9 mouse cellular contexts compared by ENCODE assay signal in the genomic region with DNA sequence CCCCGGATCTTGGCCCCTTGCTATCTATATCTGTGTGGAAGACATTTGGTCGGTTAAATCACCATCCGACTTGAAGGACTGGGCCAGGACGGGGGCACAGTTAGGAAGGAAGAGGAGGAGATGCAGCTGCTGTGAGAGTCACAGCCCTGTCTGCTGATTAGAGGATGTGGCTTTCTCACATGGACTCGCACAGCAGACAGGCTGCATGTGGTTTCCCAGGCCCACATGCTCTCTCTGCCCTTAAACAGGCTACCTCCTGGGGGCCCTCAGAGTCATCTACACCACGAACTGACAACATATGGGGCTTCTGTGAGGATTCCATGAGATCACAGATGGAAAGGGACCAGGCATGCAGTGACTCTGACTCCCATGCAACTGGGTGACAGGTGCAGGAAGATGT.
A peak's percentile ranks its signal among the peaks of the same experiment; 100 is the strongest.
DNase-seq lines count a peak whose midpoint lies in the region; ATAC-seq and TF ChIP-seq lines count a peak whose summit lies in the region.
"Had no signal": no experiment of that assay in that cellular context is flagged by ENCODE, and none has a peak within 500 bp of the region (broad histone marks: within the 10 kb centered on the region; RNA-seq: fewer than 3 reads in every experiment).

No protein-coding gene starts in this region.

- TF ChIP-seq CTCF in liver, postnatal 0 days (IDR thresholded peaks at IDR 0.05; ENCODE audit: low read depth): no peak

- peak; percentile 38 for DNase-seq in layer of hippocampus, adult 11-12 months (ENCODE audit: low spot score)
- DNase-seq in layer of hippocampus, adult 18-20 months (ENCODE audit: low spot score in 2 of 2): no peak
- peak; percentile 63 for DNase-seq in c-Kit-positive CD71-negative TER-119-negative erythroid progenitor cells, embryonic 14.5 days (ENCODE audit: low read depth)
- DNase-seq in liver, postnatal 0 days: peak; percentile 27
- DNase-seq in spleen, postnatal 36 days (ENCODE audit: low spot score in 2 of 2): peak; percentile 79
- no peak for DNase-seq in urinary bladder, postnatal 25 days (ENCODE audit: low spot score)
- DNase-seq in cerebellum, postnatal 14 days: no peak

- no peaks in the 10 kb centered on the region for H3K36me3 ChIP-seq in liver, postnatal 0 days (replicated peaks; ENCODE audit: insufficient read depth, low read length)
- no peaks in the 10 kb centered on the region for H3K36me3 ChIP-seq in hindbrain, embryonic 12.5 days
- H3K36me3 ChIP-seq: stomach, embryonic 15.5 days had no signal

- no peak for TF ChIP-seq EP300 in liver, postnatal 0 days (IDR thresholded peaks at IDR 0.05; ENCODE audit: low read depth)

- H3K4me3 ChIP-seq in liver, postnatal 0 days (ENCODE audit: low read depth, low read length): no peak overlapping the region
- H3K4me3 ChIP-seq in hindbrain, embryonic 12.5 days: no peak overlapping the region
- H3K4me3 ChIP-seq: stomach, embryonic 15.5 days had no signal

- H3K4me1 ChIP-seq in liver, postnatal 0 days (ENCODE audit: insufficient read depth): peaks cover 3% of the 10 kb centered on the region; the same call in 1 of the 2 replicates
- H3K4me1 ChIP-seq in hindbrain, embryonic 12.5 days: no peaks in the 10 kb centered on the region

- peak; percentile 58 for ATAC-seq in liver, postnatal 0 days
- ATAC-seq in hindbrain, embryonic 12.5 days (ENCODE audit: low FRiP score): no peak

- 25% methylated on average over 6 of the region's 6 CpGs for whole genome bisulfite sequencing in liver, postnatal 0 days (ENCODE audit: insufficient replicate concordance)
- 57% methylated on average over 6 of the region's 6 CpGs for WGBS in hindbrain, embryonic 12.5 days

- no peak overlapping the region for H3K27ac ChIP-seq in liver, postnatal 0 days (ENCODE audit: low read depth)
- no peak overlapping the region for H3K27ac ChIP-seq in hindbrain, embryonic 12.5 days
- H3K27ac ChIP-seq: stomach, embryonic 15.5 days had no signal

- no peak overlapping the region for H3K9ac ChIP-seq in liver, postnatal 0 days (replicated peaks)
- H3K9ac ChIP-seq in hindbrain, embryonic 12.5 days: no peak overlapping the region
- H3K9ac ChIP-seq: stomach, embryonic 15.5 days had no signal

- H3K27me3 ChIP-seq in liver, postnatal 0 days (ENCODE audit: insufficient read depth, low read length): no peaks in the 10 kb centered on the region
- H3K27me3 ChIP-seq in hindbrain, embryonic 12.5 days: peaks cover 3% of the 10 kb centered on the region; the same call in 1 of the 2 replicates
- H3K27me3 ChIP-seq: stomach, embryonic 15.5 days had no signal

- no peak overlapping the region for H3K4me2 ChIP-seq in liver, postnatal 0 days (ENCODE audit: low read depth, low read length)
- no peak overlapping the region for H3K4me2 ChIP-seq in hindbrain, embryonic 12.5 days (replicated peaks)
- H3K4me2 ChIP-seq: stomach, embryonic 15.5 days had no signal

- no peaks in the 10 kb centered on the region for H3K9me3 ChIP-seq in liver, postnatal 0 days (ENCODE audit: low read length)
- H3K9me3 ChIP-seq in hindbrain, embryonic 12.5 days (replicated peaks): no peaks in the 10 kb centered on the region
- H3K9me3 ChIP-seq: stomach, embryonic 15.5 days had no signal

Comparison
In these comparisons a context has a peak if more than half of its experiments do, and no peak if none do; other contexts are left out.
1. DNase-seq: peak in layer of hippocampus, adult 11-12 months (single experiment), c-Kit-positive CD71-negative TER-119-negative erythroid progenitor cells, embryonic 14.5 days (single experiment), liver, postnatal 0 days (single experiment) and spleen, postnatal 36 days (2 of 2); none in layer of hippocampus, adult 18-20 months (0 of 2), urinary bladder, postnatal 25 days (single experiment) and cerebellum, postnatal 14 days (0 of 2).